Mouse (Mus musculus) neural tube, embryonic 14.5 days (tissue): ENCODE measurements at regions not wholly inside any gene's neighbourhood (a gene's known extent, or its start where the extent isn't known, plus 50 kb on each side); places are given as distances from the start of the nearest gene placed in this dataset.

Experiments
- ATAC-seq: fragments of 200-750 bp; cut with Nextera tagmentation; 2 replicates; pipeline ENCODE4 v1.8.0; 2017; ENCODE audit warnings: low read depth, mild to moderate bottlenecking, moderate TSS enrichment, moderate library complexity
- H3K27ac ChIP-seq: fragments of 300-500 bp; sonication (generic); 2 replicates; pipeline ENCODE4 v1.5.1; 2014; ENCODE audit warnings: low read depth, mild to moderate bottlenecking, control low read depth, low read length, moderate library complexity, mixed read lengths
- H3K27me3 ChIP-seq: fragments of 300-500 bp; sonication (generic); 2 replicates; pipeline ENCODE4 v1.6.1; 2014; ENCODE audit warnings: low read length; ENCODE audit not compliant: control insufficient read depth, insufficient read depth
- H3K36me3 ChIP-seq: fragments of 300-500 bp; sonication (generic); 2 replicates; pipeline ENCODE4 v1.6.1; 2014; ENCODE audit warnings: low read length, mixed read lengths; ENCODE audit not compliant: control insufficient read depth, insufficient read depth
- H3K4me1 ChIP-seq: fragments of 300-500 bp; sonication (generic); 2 replicates; pipeline ENCODE4 v1.6.1; 2014; ENCODE audit warnings: low read length; ENCODE audit not compliant: control insufficient read depth, insufficient read depth
- H3K4me2 ChIP-seq: fragments of 300-500 bp; sonication (generic); 2 replicates; pipeline ENCODE4 v1.6.1; 2014; ENCODE audit warnings: mild to moderate bottlenecking, low read depth, low read length, control low read depth
- H3K4me3 ChIP-seq: fragments of 300-500 bp; sonication (generic); 2 replicates; pipeline ENCODE4 v1.5.1; 2014; ENCODE audit warnings: low read depth, low read length, control low read depth, mixed read lengths
- H3K9ac ChIP-seq: fragments of 300-500 bp; sonication (generic); replicated peaks from 2 replicates; pipeline ENCODE4 v1.6.1; 2014; ENCODE audit warnings: low read depth, mild to moderate bottlenecking, control low read depth, low read length, mixed read lengths
- H3K9me3 ChIP-seq: fragments of 300-500 bp; sonication (generic); 2 replicates; pipeline ENCODE4 v1.6.1; 2016; ENCODE audit warnings: low read length; ENCODE audit not compliant: control insufficient read depth
- WGBS: fragments of 180-500 bp; shearing (Covaris S2); extraction: QIAGEN DNeasy Blood & Tissue Kit; methylation state at CpG from one replicate; pipeline ENCODE4 v1.1.7; 2014; 5-methylcytosine and 5-hydroxymethylcytosine counted together

DNA sequence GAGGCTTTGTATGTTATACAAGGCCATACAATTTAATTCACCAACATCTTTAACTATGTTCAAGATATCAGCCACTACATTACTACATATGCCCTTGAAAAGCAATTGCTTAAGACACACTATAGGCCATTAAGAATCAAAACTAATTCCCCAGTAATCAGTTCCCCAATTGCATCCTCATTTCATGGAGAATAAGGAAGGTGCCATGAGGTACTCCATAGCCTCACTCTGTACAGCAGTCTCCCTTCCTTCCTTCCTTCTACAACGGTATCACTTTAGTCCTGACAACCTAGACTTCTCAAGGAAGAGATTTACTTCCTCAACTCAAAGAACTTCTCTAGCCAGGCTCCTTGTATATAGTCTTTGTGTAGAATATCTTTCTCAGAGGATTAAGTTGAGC, 220.1 kb upstream of the Negr1 start:
- no peak for ATAC-seq
- 89% methylated on average over 1 of the region's 1 CpGs for WGBS

DNA sequence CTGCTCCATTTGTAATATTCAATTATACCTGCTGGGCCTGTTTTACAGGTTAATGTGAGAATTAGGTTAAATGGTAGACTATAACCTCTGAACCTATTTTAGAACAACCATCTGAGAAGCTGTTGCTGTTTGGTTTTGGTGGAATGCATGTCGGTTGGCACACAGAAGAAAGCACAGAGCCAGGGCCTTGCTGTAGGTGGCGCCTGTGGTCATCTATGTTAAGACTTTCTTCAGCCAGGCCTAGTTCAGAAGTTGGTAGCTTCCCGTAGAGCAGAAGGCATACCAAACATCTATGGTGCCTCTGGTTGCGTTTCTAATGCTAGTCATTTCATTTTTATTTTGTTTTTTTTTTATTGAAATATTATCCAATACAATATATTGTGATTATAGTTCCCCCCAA, 209.9 kb upstream of the Negr1 start:
- no peak for ATAC-seq
- Histone ChIP-seq H3K27me3 (no peaks in the 10 kb centered on the region), H3K9me3 (no peaks in the 10 kb centered on the region), H3K4me3 (no peak overlapping the region), H3K36me3 (no peaks in the 10 kb centered on the region), H3K4me1 (no peaks in the 10 kb centered on the region), H3K9ac (no peak overlapping the region), H3K4me2 (no peak overlapping the region), H3K27ac (no peak overlapping the region)
- WGBS = 64% methylated on average over 4 of the region's 4 CpGs

More for the DNA sequence above, 220.1 kb upstream of the Negr1 start:
- Histone ChIP-seq H3K4me2 (no peak overlapping the region), H3K4me1 (no peaks in the 10 kb centered on the region), H3K4me3 (no peak overlapping the region), H3K27me3 (no peaks in the 10 kb centered on the region), H3K27ac (no peak overlapping the region), H3K9ac (no peak overlapping the region), H3K36me3 (no peaks in the 10 kb centered on the region), H3K9me3 (no peaks in the 10 kb centered on the region)

DNA sequence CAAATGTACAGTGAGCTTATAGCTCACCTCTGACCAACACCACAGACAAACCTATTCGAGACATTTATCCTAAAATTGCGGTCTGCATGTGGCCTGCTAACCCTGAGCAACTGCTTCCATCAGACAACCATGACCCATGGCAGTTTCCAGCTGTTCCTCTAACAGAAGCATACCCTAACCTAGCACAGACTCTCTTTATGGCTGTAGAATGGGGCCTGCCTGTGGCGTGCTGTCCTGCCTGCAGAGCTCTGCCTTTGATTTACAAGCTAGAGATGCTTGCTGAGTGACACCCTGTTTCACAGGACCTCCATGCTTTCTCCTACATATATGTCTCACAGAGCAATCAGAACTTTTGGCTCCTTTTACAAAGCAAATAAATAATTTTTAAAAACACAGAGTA, 208.2 kb upstream of the Negr1 start:
- H3K4me2 ChIP-seq = no peak overlapping the region

DNA sequence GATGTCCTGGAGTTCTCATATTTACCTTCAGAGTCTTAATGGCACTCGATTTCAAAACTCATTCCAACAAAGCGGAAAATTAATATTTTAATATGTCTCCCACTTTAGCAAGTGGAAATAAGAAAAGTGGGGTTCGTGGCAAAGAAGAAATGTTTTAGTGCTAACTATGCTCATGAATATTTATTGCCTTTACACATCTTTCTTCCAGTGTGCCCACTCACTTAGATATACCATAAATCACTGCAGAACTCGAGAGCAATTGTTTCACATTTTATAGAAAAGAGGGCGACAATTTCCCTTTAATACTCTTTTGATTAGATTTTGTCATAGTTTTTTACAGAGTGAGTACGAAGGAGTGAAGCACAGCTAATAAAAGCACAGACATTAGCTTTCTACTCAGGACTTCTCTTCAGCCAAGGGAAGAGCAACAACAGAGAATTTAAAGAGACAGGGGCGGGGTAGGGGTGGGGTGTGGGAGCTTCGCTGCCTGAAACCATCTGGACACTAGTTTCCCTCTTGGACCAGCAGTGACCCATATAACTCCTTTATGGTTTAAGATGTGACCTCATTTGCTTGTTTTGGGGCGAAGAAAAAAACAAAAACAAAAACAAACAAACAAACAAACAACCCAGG, 207.6 kb upstream of the Negr1 start:
- H3K4me2 ChIP-seq = no peak overlapping the region
- H3K27me3 ChIP-seq = no peaks in the 10 kb centered on the region
- H3K4me3 ChIP-seq = no peak overlapping the region
- no peaks in the 10 kb centered on the region for H3K9me3 ChIP-seq
- H3K27ac ChIP-seq = no peak overlapping the region
- ATAC-seq = no peak; the same call in 1 of the 2 replicates
- H3K36me3 ChIP-seq = no peaks in the 10 kb centered on the region
- H3K4me1 ChIP-seq = no peaks in the 10 kb centered on the region
- H3K9ac ChIP-seq = no peak overlapping the region
- WGBS = 23% methylated on average over 9 of the region's 9 CpGs

More for the DNA sequence above, 208.2 kb upstream of the Negr1 start:
- Histone ChIP-seq H3K4me3 (no peak overlapping the region), H3K9ac (no peak overlapping the region), H3K27ac (no peak overlapping the region), H3K4me1 (no peaks in the 10 kb centered on the region), H3K36me3 (no peaks in the 10 kb centered on the region), H3K9me3 (no peaks in the 10 kb centered on the region), H3K27me3 (no peaks in the 10 kb centered on the region)
- no peak; the same call in 1 of the 2 replicates for ATAC-seq
- 18% methylated on average over 3 of the region's 3 CpGs for WGBS

DNA sequence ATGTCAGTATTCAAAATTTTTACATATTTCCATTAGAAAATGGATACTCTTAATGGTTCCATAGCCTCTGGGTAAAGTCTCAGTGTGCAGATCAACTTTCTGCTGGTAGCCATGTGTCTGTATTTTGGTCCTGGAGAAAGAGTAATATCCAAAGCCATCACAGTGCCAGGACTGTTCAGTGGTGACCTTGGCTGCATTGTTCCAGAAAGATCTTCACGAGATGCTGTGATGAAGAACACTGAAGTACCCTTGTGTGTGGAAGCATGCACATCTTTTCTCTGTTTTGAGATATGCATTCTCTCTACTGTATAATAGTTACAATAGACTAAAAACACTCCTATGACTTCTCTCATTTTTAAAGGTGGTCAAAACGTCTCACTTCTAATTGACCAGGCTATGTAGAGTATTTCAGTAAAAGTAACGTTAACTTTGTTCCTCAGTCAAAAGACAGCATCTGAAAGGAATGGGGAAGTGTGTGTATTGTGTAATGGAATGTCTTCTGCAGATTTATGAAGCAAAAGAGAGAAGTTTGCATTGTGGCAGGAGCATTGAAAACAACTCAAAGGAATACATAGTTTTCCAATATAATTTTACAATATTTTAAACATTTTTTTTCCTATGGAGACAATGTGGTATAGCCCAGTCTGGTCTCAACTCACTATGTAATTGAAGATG, 192.8 kb upstream of the Negr1 start:
- H3K9ac ChIP-seq = no peak overlapping the region
- H3K4me2 ChIP-seq = no peak overlapping the region
- WGBS = 80% methylated on average over 3 of the region's 3 CpGs
- no peaks in the 10 kb centered on the region for H3K36me3 ChIP-seq
- no peaks in the 10 kb centered on the region for H3K27me3 ChIP-seq
- no peak overlapping the region for H3K4me3 ChIP-seq
- no peak overlapping the region for H3K27ac ChIP-seq
- no peak for ATAC-seq
- H3K4me1 ChIP-seq = no peaks in the 10 kb centered on the region
- H3K9me3 ChIP-seq = no peaks in the 10 kb centered on the region

DNA sequence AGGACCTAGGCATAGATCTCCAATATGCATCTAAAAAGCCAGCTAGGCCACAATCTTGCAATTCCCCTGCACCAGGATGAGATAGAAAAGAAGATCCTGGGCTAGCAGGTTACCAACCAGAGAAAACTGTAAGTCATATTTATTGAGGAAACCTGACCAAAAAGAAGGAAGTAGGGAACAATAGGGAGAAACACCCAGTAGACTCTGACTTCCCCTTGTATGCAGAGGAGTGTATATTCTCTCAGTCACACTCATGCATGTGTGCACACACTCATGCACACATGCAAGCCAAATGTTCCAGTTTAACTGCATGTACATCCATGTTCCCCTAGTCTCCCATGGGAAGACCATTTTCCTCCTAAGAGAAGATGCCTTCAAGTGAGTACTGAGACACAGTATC, 184.9 kb upstream of the Negr1 start:
- Histone ChIP-seq H3K4me2 (no peak overlapping the region), H3K9ac (no peak overlapping the region), H3K4me3 (no peak overlapping the region), H3K36me3 (no peaks in the 10 kb centered on the region), H3K9me3 (no peaks in the 10 kb centered on the region), H3K4me1 (no peaks in the 10 kb centered on the region), H3K27ac (no peak overlapping the region), H3K27me3 (no peaks in the 10 kb centered on the region)
- no peak for ATAC-seq

DNA sequence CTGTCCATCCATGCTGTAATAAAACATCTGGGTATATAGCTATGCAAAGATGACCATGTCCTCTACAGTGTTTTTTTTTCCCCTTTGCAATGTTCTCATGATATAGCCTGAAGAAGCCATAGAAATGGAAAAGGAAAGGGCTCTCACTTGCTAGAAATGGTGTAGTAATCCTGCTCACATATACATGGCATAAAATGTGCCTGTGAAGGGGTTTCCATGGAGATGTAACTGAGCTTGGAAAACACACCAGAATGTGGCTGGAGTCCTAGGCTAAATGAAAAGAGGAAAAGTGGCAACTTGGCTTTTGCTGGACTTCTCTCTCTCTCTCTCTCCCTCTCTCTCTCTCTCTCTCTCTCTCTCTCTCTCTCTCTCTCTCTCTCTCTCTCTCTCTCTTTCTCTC, 178.7 kb upstream of the Negr1 start:
- no peak overlapping the region for H3K4me2 ChIP-seq
- no peaks in the 10 kb centered on the region for H3K9me3 ChIP-seq
- H3K27ac ChIP-seq = no peak overlapping the region
- H3K4me1 ChIP-seq = no peaks in the 10 kb centered on the region
- ATAC-seq = no peak
- no peaks in the 10 kb centered on the region for H3K27me3 ChIP-seq
- no peaks in the 10 kb centered on the region for H3K36me3 ChIP-seq
- no peak overlapping the region for H3K4me3 ChIP-seq
- no peak overlapping the region for H3K9ac ChIP-seq

DNA sequence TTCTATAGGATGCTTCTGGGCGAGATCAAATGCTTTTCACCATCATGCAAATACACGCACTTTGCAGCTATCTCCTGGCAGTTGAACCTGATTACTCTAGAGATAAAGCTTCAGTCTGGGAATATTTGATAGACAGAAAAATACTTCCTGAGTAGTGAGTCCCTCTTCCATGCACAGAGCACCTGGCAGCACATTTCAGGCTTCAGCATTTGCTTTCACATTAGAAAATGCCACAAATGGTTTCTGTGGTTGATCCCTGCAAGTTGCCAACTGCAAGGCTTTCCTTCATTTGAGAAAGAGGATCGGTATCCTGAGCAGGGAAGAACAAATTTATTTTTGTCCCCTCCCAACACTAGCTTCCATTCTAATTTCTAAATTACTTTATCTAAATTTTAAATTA, 155.5 kb upstream of the Negr1 start:
- Histone ChIP-seq H3K36me3 (no peaks in the 10 kb centered on the region), H3K4me3 (no peak overlapping the region), H3K27me3 (no peaks in the 10 kb centered on the region), H3K9ac (no peak overlapping the region), H3K27ac (no peak overlapping the region), H3K9me3 (no peaks in the 10 kb centered on the region), H3K4me1 (no peaks in the 10 kb centered on the region), H3K4me2 (no peak overlapping the region)
- ATAC-seq = no peak
- 91% methylated on average over 3 of the region's 3 CpGs for WGBS

DNA sequence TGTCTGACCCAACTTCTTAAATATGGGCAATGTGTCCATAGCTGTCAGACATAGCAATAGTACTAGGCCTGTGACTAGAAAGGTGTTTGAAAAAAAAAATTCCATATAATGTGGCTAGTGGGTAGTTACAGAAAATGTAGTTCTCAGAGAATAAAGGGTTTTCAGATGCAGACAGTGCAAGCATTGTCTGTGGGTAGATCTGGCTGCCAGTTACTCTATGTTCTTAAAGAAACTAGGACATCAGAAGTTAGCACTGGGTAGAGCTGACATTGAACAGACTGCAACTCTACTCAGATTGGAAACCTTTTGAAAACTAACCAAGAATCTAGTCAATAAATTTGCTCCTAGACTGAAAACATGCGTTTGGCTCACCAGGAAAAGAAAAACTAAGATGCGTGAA, 154.5 kb upstream of the Negr1 start:
- no peak overlapping the region for H3K4me2 ChIP-seq
- no peaks in the 10 kb centered on the region for H3K27me3 ChIP-seq
- no peaks in the 10 kb centered on the region for H3K36me3 ChIP-seq
- H3K27ac ChIP-seq = no peak overlapping the region
- no peak overlapping the region for H3K4me3 ChIP-seq
- H3K9me3 ChIP-seq = no peaks in the 10 kb centered on the region
- no peak for ATAC-seq
- H3K9ac ChIP-seq = no peak overlapping the region
- 89% methylated on average over 2 of the region's 2 CpGs for whole genome bisulfite sequencing
- no peaks in the 10 kb centered on the region for H3K4me1 ChIP-seq
